Mouse (Mus musculus): Measurements from ENCODE around the gene Phospho2. TPM values are rescaled to one million over a fixed set of nuclear protein-coding genes. Genes with fewer than 3 reads are reported as not detected.

Phospho2 gene
- polyA plus RNA-seq (2012; rRNA removed; ENCODE audit: low replicate concordance), result 22.3 and 116 TPM in 2 replicates

DNA sequence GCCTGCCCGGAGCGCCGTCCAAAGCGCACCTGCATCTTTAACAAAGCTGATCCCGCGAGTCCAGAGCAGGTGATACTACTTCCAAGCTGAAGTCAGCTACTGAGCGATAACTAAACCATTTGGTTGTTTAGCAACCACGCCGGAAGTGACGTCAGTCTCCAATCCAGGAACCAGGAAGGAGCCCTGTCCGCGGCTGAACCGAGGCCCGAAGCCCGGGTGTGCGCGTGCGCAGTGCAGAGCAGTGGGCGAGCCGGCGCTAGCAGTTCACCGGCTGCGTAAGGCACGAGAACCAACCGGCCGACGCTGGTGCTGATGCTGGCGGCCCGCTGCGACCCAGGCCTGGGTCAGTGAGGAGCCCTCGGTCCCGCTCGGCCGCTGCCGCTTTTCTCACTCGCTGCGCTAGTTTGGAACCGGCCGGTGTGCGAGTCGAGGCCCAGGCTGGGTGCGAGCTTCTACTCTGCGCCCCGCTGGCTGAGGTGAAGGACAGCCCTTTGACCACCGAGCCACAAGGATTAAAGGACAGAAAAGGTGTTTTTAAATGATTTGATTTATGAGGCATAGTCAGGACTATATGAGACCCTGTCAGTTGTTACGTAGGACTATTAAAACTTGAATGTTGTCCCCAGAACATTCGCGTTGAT is at the start of gene Phospho2, which contains the start of gene Ccdc173:
TSS of gene Phospho2 (plus strand) at position 195 of the 641 bp plus-strand sequence.
TSS of gene Ccdc173 (minus strand) at position 147 of the 641 bp plus-strand sequence.

GRCm38 (mm10) chr2:69821711-69822110 is 32.3 kb downstream of the Phospho2 start, which contains the start of gene Klhl23:
Gene Klhl23, plus strand, starts transcription at chr2:69821944.

Other genes with a start within 250 kb of the Phospho2 start
- gene Lrp2, start 203.6 kb upstream of the Phospho2 start, polyA plus RNA-seq (2012; rRNA removed; ENCODE audit: low replicate concordance), result 0.04 TPM in 2 replicates
- 0.37 and 1.1 TPM in 2 replicates for gene Bbs5, start 142.5 kb upstream of the Phospho2 start, polyA plus RNA-seq (2012; rRNA removed; ENCODE audit: low replicate concordance)
- gene Klhl41, start 119.5 kb upstream of the Phospho2 start, polyA plus RNA-seq (2012; rRNA removed; ENCODE audit: low replicate concordance), result 34.3 TPM in 1 of 2 replicates, not detected in the other
- gene Fastkd1, start 76.1 kb upstream of the Phospho2 start, polyA plus RNA-seq (2012; rRNA removed; ENCODE audit: low replicate concordance), result 3.6 and 6.7 TPM in 2 replicates
- gene Ppig, start 67.1 kb upstream of the Phospho2 start, polyA plus RNA-seq (2012; rRNA removed; ENCODE audit: low replicate concordance), result 0.63 and 2.2 TPM in 2 replicates
- gene Ccdc173, start within 50 bp of the Phospho2 start, polyA plus RNA-seq (2012; rRNA removed; ENCODE audit: low replicate concordance), result 0.06 and 0.36 TPM in 2 replicates
- 0.48 and 3.5 TPM in 2 replicates for gene Klhl23, start 32.3 kb downstream of the Phospho2 start, polyA plus RNA-seq (2012; rRNA removed; ENCODE audit: low replicate concordance)
- 0.98 and 3.9 TPM in 2 replicates for gene Ssb, start 71.9 kb downstream of the Phospho2 start, polyA plus RNA-seq (2012; rRNA removed; ENCODE audit: low replicate concordance)
- gene Mettl5, start 96.0 kb downstream of the Phospho2 start, polyA plus RNA-seq (2012; rRNA removed; ENCODE audit: low replicate concordance), result 3.2 and 5.9 TPM in 2 replicates
- 10.3 and 22.7 TPM in 2 replicates for gene Ubr3, start 107.6 kb downstream of the Phospho2 start, polyA plus RNA-seq (2012; rRNA removed; ENCODE audit: low replicate concordance)
- 0.06 TPM in 2 replicates for gene Myo3b, start 249.5 kb downstream of the Phospho2 start, polyA plus RNA-seq (2012; rRNA removed; ENCODE audit: low replicate concordance)

Data from mammary gland, adult 2 months (tissue).